Mouse (Mus musculus): Measurements from ENCODE around the gene Gm20388.
"Not testable (repeated sequence)": the region's sequence is repeated elsewhere in the genome, so short reads cannot be mapped to it uniquely, and the experiment has no call there.

The Gm20388 gene

DNA sequence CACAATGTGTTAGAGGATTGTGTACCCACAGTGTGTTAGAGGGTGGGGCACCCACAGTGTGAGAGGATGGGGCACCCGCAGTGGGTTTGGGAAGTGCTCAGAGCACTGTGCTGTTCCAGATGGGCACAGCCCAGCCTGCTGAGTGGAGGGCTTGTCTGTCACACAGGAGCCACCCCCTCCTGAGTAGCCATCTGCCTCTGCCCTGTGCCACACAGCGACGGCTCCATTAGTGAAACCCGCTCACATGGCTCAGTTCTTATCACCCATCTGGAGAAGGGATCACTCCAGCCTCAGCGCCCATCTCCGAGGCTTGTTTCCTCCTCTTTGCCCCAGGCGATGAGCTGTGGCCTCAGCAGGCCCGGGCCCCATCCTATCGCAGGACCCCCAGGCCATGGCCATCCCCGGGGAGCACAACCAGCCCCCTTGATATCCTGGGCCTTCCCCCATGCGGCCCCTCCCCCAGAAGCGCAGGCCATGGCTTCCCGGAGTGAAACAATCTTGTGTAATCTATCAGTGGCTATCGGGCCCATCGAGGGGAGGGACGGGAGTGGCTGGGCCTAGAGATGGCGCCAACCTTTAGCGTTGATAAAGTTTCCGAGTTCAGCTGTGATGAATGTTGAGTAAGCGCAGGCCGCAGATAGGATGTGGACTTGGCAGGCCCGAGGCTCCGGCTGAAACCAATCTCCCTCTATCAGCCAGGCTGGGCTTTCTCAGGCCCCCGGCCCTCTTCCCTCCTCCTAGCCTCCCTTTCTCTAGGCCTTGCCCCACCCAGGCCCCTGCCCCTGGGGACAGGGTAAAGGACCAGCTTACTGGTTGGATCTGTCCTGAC lies 2385.7 kb downstream of the Gm20388 start:
- DNase-seq: no peak

DNA sequence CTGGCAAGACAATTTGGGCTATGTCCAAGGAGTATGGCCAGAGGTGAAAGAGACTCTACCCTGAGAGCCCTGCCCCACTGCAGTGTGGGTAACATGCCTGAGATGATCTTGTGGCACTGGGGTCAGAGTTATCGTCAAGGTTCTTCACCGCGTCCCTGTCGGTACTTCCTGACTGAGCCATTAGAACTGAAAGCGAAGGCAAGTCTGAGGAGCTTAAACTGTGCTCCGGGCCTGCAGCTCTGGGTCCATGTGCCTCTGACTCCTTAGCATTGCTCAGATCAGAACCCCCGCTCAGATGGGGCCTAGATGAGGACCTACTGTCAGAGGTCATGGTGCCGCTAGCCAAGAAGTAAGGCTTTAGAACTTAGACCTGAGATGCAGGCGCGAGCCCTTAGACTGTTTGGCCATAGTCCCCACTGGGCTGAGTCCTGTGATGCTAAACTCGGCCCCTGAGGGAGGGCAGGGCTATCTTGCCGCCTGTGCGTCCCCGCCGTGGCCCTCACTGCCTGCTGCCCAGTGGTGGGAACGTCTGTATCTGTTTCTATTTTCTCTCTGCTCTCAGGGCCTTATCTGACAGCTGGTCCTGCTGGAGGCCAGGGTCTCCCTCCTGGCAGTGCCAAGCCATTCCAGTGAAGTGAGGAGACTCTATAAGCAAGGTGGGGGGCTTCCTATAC lies 2389.1 kb downstream of the Gm20388 start:
- no peak for DNase-seq

DNA sequence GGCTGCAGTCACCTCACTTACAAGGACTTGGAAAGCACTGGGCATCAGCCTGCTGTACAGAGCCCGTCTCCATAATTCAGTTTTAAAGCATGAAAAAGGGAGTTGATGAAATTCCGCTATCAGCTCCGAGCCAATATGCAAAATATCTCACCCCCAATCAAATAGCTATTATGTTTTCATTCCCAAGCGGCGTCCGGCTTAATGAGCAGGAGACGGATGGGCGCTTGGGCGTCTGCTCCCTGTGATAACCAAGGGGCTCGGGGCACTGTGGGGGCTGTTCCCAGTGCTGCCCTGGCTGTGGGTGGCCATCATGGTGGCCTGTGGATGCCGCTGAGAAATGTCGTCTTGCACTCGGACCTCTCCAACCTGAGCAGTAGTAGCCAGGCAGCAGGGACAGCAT lies 2390.4 kb downstream of the Gm20388 start:
- DNase-seq: no peak

DNA sequence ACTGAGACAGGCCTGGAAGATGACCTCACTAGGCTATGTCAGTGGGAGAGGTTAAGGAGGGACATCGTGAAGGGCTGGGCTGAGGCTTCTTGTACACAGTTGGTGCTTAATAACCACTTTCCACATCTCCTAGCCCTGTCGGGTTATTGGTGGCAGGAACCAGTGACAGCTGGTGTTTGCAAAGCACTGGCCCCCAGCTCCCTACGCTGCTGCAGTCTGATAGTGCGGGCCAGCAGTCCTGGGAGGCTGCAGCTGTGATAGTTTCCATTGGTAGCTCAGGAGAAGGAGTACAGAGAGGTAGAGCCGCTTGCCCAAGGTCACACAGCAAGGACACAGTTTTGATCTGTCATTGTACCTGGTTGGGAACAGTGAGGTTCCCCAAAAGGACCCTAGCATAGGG lies 2391.2 kb downstream of the Gm20388 start:
- DNase-seq: no peak

DNA sequence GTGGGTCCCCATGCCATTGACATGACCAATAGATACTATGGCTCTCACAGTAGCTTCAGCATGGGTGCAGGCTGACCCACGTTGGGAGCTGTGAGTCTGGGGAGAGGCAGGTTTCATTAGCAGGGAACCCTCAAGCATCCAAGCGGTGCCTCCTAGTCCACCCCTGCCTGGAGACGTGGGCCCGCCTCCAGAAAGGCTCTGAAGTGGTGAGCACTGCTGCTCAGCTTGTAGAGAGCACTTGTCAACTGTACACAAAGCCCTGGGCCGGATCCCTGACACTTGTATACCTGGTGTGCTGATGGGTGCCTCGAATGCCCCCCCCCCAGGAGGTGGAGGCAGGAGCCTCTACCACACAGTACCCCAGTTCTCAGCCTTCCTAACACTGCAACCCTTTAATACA lies 2392.8 kb downstream of the Gm20388 start:
- DNase-seq: no peak

DNA sequence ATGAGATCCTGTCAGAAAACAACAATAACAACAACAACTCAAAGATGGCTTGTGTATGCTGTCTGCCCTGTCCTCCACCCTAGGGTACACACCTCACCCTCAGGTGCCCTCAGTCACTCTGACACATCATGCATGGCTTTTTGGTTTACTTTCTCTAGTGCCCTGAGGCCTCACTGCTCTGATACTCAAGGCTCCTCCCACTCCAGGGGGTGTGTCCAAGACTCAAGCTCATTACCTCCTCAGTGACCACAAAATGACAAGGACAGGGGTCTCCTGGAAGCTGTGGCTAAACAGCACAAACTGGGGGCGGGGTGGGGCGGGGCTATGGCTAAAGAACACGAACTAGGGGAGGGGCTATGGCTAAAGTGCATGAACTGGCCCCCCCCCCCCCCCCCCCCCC lies 2393.4 kb downstream of the Gm20388 start:
- DNase-seq: no peak

DNA sequence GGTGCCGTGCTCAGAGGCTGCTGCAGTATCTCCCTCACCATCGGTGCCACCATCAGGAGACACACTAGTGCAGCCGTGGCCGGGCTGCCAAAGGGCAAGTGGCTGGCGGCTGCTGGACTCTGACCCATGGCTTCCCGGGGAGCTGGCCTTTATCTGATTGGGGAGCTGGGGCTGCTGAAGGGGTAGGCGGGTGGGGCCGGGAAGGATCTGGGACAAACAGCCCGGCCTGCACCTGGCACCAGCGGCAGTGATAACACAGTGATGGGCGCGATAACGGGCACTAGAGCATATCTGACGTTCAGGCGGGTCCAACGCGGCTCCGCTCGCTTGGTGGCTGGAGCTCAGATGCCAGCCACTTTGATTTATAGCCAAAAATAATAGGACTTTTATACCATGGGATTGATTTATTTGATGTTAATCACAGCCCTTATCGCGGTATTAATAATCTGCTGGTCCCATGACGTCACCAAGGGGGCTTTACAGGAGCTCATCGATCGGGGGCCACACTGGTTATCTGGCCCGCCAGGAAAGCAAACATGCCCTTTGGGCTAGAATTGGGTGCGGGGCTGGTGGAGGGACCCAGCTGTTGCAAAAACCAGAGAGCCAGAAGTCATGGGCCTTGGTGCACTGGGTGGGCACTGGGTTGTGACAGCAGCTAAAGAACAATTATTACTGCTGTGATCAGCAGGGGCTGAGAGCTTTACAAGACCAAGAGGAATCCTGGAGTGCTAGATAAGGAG lies 2396.2 kb downstream of the Gm20388 start:
- DNase-seq: peak in 1 of 2 experiments; percentile 39

DNA sequence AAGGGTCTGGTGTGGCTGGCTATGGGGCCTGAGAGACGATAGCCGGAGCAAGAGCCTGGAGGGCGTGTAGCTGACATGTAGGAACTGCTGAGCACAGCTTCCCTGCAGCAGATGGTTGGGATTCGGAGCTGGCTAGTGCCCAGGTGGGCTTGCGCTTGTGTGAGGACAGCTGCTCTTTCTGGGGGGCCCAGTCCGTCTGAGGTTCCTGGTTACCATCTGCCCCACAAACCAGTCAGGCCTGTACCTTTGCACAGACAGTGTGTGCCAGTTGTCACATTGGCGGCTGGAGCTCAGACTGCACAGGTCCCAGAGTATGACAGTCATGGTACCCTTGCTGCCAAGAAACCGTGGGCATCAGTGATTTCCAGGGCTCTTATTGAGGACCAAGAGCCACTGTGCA lies 2397.2 kb downstream of the Gm20388 start:
- DNase-seq: no peak

DNA sequence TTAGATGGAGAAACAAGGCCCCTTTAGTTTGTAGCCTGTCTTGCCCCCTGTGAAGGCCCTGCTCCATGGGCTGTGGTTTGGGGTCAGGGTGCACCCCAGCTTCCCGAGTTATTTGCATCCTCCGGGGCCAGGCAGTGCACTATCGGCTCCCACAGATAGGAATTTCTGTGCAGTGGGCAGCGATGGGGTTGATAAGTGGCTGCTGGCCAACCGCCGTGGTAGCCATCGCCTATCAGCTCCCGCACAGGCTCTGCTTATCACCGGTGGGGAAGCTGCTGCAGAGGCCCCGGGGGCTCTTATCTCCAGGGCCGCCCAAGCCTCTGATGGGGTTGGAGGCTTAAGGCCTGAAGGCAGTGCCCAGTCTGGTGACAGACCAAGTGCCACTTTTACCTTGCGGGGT lies 2398.6 kb downstream of the Gm20388 start:
- DNase-seq: no peak

DNA sequence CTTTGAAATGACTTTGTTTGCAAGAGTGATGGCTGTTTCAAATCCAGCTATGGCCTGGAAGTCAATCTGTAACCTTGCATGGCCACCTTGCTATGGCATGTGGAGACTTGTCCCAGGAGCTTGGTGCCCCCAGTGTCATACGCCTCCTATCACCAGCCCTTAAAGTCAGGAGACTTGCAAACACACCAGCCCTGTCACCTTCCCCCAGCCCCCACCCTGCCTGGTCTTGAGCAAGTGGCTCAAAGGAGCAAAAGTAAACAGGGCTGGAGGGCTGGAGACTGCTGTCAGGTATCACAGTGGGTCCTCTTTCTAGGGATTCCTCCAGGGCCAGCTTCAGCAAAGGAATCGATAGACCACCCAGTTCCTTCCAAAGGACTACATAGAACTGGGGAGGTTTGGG lies 2400.5 kb downstream of the Gm20388 start:
- DNase-seq: no peak

DNA sequence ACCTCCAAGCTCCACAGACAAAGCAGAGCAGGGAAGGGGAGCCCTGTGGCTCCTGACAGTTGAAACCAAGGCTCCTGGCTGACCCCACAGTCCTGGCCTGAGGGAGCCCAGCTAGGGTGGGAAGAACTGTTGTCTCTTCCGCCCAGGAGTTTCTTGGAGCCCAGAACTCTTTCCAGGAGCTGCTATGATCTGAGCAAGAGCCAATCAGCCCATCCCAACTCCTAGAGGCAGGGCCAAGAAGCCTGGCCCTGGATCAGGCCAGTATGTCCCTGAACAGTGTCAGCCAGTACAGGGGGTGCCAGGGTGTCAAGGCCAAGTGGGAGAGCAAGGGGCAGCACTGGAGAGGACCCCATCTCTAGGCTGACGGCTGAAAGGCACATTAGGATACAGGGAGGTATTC lies 2401.9 kb downstream of the Gm20388 start:
- DNase-seq: no peak

DNA sequence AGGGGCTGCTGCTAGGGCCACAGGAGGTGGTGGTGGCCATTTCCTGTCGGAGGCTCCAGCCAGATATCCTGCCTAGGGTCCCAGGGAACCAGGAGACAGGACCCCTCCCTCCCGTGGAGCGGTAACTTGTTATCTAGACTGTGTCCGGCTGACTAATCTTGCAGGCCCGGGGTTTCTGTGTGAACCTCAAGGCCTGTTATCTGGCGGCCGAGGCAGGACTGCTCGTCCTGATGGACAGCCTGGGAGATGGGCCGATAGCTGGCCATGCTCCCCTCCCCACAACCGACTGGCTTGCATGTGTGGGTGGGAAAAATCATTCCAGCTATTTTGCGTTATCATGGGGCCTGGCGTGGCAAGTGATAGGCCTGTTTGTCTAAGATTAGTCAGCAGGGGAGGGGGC lies 2402.7 kb downstream of the Gm20388 start:
- DNase-seq: no peak

DNA sequence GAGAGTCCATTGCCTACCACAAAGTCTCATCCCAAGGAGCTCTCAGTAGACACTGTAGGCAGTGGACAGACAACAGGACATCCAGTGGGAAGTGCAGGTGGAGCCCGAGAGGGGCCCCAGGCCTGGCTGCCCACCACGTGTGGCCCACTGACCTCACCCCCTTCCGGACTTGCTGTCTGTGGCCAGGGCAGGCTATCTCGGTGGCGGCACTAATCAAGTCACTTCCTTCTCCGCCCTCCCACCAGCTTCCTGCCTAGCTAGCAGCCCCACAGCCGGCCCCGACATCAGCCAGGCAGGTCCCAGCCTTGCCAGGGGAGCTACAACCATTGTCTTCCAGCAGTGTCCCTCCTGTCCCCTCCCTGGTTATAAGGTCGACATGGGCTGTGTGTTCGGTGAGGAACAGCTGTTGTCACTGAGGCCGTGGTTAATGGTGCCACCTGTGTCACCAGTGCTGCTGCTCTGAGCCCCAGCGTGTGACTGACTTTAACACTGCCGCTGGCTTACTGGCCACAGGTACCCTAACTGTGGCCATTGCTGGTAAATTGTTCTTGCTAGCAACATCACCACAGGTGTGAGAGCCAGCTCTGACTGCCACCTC lies 2404.4 kb downstream of the Gm20388 start:
- DNase-seq: peak; percentile 32 to 44

DNA sequence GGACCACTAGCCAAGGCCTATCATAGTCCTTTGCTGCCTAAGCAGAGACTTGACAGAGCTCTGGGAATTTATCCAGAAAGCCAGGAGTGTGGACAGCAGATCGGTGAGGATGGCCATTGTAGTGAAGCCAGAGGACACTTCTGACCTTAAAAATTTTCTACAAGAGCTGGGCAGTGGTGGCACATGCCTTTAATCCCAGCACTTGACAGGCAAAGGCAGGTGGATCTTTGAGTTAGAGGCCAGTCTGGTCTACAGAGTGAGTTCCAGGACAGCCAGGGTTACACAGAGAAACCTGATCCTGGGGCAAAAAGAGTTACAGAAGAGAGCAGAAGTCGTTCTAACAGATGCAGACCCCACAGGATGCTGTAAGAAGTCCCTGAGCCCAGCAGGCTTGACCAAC lies 2405.8 kb downstream of the Gm20388 start:
- no peak for DNase-seq

DNA sequence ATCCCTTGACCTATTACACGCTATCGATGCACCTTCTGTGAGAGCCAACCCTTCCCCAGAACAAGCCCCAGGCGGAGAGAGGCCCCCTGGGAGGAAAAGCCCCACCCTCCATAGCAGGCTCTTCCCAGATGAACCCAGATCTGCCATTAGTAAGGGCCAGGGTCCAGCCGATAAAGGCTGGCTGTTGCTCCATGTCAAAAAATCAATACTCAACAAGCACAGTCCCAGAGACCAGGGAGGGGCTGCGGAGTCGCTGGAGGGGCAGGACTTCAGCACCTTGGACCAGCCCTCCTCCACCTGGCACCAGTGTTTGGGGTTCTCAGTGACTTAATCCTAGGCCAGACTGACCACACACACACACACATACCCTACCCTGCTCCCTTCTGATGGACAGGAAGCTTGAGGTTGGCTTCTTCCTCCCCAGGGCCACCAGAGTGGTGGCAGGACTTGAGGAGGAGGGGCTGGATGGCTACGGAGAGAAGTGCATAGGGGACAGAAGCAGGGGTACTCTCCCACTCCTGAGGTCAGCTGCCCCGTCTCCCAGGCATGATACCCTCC lies 2407.4 kb downstream of the Gm20388 start:
- no peak for DNase-seq

DNA sequence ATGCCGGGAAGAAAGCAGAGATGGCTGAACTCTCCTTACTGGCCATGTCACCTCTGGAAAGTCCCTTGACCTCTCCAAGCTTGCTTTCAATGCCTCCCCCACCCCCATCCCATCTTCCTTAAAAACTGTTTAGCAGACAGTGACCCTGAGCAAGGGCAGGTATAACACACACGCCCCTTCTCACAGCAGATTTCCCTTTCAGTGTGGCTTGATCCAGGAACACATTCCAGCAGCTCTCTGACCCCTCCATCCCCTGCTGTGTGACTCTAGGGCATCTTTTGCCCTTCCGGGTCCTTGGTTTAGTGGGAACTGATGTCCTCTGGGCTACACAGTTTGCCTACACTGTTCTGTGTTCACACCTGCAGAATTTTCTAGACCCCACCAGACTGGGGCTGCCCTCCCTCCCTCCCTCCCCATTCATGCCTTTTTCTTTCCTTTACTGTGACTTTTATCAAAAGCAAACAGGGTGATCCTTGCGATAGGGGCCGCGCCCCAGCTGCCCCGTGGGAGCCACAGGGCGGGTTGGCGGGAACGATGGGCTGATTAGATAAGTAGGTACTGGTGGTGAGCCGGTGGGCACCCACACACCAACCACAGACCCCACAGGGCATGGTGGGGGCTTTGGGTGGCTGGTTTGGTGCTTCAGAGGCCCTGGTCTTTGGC lies 2408.5 kb downstream of the Gm20388 start:
- no peak for DNase-seq

DNA sequence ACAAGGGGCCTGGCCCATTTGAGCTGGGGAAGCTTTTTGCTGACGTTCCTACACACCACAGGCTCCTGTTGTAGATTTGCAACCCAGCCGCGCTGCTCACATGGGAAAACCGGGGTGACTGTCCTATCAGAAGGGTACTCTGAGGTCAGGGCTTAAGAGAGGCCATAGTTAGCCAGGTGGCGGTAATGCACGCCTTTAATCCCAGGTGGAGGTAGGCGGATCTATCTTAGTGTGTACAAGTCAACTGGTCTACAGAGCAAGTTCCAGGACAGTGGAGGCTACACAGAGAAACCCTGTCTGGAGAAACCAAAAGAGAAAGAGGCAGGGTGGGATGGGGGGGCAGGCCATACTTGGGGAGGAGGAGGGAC lies 2409.1 kb downstream of the Gm20388 start:
- no peak for DNase-seq

DNA sequence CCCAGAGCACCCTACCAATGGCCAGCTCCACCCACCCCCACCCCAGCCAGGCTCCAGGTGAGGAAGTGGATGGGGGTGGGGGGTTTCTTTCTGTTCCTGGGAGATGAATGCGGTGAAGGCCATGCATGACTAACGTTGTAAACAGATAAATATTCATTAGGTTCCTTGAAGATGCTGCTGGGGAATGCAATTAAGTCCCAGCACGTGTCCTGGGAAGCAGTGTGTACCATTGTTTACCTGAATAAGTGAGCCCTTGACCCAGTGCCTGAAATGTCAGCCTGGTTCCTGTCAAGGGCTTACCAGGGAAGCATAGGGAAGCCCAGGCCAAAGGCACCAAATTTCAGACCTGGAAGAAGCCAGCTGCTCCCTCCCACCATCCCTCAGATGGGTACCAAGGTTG lies 2409.9 kb downstream of the Gm20388 start:
- no peak for DNase-seq

DNA sequence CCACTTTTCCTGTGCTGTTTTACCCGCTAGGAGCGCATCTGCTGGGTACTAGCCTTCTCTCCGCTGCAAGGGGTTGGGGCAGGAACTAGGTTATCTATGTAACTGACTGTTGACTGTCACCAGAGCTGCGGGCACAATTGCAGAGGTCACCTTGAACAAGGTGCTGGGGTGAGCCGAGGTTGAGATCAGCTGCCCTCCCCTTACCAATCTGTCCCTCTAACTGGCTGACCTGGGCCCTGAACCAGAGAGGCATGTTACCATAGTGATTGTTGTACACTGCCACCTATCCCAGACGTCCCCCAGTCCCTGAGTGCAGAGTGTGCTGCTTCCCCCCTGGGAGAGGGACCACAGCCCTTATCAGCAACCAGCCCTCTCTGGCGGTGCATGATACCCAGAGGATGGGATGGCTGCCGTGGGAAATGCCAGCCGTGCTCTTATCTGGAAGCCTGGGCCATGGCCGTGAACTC lies 2410.8 kb downstream of the Gm20388 start:
- no peak for DNase-seq

DNA sequence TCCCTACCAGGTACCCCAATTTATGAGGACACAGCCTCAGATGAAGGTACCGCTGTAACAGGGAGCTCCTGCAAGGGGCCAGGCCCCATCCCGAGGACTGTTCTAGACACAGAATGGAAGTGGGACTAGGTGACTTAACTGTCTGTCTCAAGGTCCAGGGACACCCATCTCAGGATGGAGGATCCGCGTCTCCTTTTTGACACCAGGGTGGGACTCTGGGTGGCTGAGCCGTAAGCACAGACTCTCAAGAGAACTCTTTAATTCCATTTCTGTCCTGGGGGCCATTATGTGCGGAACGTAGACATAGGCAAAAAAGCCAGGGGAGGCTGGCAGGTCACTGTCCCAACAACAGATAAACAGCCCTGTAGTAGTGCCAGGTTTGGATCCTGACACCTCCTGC lies 2411.5 kb downstream of the Gm20388 start:
- DNase-seq: no peak

DNA sequence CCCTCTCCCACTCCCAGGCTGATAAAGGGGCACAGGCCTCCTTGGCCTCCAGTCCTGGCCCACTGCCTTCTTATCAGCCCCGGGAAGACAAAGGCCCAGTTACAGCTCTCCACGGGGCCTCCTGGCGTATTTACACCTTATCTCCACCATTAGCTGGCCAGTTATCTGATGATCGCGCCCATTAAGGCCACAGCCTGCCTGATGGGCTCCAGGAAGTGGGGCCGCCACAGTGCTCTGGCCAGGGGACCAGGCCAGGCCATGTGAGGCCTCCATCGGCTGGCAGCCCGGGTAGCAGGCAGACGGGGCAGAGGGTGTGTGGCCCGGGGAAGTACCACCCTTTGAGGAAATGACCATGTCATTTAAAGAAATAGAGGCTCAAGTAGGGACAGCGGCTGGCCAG lies 2412.2 kb downstream of the Gm20388 start:
- DNase-seq: no peak

DNA sequence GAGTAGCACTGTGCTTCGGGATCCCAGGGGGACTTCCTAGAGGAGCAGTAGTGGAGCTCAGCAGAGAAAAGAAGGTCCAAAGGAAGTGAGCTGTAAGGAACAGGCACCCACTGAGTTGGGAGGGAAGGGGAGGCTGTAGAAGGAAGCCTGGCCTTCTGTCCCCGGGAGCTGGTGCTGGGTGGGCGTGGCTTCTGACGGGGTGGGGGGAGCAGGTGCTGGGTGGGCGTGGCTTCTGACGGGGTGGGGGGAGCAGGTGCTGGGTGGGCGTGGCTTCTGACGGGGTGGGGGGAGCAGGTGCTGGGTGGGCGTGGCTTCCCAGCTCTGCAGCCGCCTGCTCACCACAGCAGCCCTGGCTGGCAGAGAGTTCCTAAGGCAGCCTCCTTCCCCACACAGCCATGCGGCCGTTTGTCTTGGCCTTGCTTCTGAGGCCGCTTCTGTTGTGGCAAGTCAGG lies 2413.3 kb downstream of the Gm20388 start:
- not testable (repeated sequence) for DNase-seq

Data from kidney, adult 8-10 months (tissue).